Mouse (Mus musculus) embryo, embryonic 9.5 days (tissue): ENCODE results near the gene D630003M21Rik.
A peak's percentile ranks its signal among the peaks of the same experiment; 100 is the strongest.

Experiments
- DNase-seq: peaks from one replicate; pipeline ENCODE4 v3.0.0-alpha.2; 2017; ENCODE audit errors: extremely low spot score

D630003M21Rik gene

GRCm38 (mm10) chr2:158167496-158168205 is 61.4 kb downstream of the D630003M21Rik start:
- DNase-seq = no peak

GRCm38 (mm10) chr2:158166628-158167027 is 62.4 kb downstream of the D630003M21Rik start:
- no peak for DNase-seq

- DNase-seq = no peak
Measured at GRCm38 (mm10) chr2:158165776-158166175, 63.2 kb downstream of the D630003M21Rik start.

GRCm38 (mm10) chr2:158163034-158163433 is 66.0 kb downstream of the D630003M21Rik start:
- DNase-seq = no peak

GRCm38 (mm10) chr2:158161761-158162160 is 67.3 kb downstream of the D630003M21Rik start:
- DNase-seq = no peak

- no peak for DNase-seq
Measured at GRCm38 (mm10) chr2:158159376-158160235, 69.4 kb downstream of the D630003M21Rik start.

- no peak for DNase-seq
Measured at GRCm38 (mm10) chr2:158157654-158158053, 71.4 kb downstream of the D630003M21Rik start.

GRCm38 (mm10) chr2:158156487-158156886 is 72.5 kb downstream of the D630003M21Rik start:
- no peak for DNase-seq

GRCm38 (mm10) chr2:158155615-158156014 is 73.4 kb downstream of the D630003M21Rik start:
- DNase-seq = no peak

GRCm38 (mm10) chr2:158155101-158155500 is 73.9 kb downstream of the D630003M21Rik start:
- no peak for DNase-seq

- DNase-seq = no peak
Measured at GRCm38 (mm10) chr2:158154641-158155040, 74.4 kb downstream of the D630003M21Rik start.

GRCm38 (mm10) chr2:158153728-158154343 is 75.2 kb downstream of the D630003M21Rik start:
- DNase-seq = peak; percentile 67

GRCm38 (mm10) chr2:158152685-158153309 is 76.2 kb downstream of the D630003M21Rik start:
- DNase-seq = peak; percentile 76

GRCm38 (mm10) chr2:158151077-158151476 is 77.9 kb downstream of the D630003M21Rik start:
- DNase-seq = no peak

GRCm38 (mm10) chr2:158146971-158147370 is 82.1 kb downstream of the D630003M21Rik start:
- no peak for DNase-seq

GRCm38 (mm10) chr2:158146223-158146622 is 82.8 kb downstream of the D630003M21Rik start, which contains the start of gene Tgm2:
TSS of gene Tgm2 (minus strand) at chr2:158146436.
- DNase-seq = peak; percentile 84

- no peak for DNase-seq
Measured at GRCm38 (mm10) chr2:158145528-158146065, 83.4 kb downstream of the D630003M21Rik start.

GRCm38 (mm10) chr2:158144750-158145527 is 84.1 kb downstream of the D630003M21Rik start:
- DNase-seq = no peak

- DNase-seq = no peak
Measured at GRCm38 (mm10) chr2:158144263-158144662, 84.8 kb downstream of the D630003M21Rik start.

GRCm38 (mm10) chr2:158143816-158144215 is 85.2 kb downstream of the D630003M21Rik start:
- DNase-seq = no peak

GRCm38 (mm10) chr2:158142981-158143380 is 86.0 kb downstream of the D630003M21Rik start:
- DNase-seq = no peak
